Mouse (Mus musculus) erythroblast, embryonic 14.5 days (primary cell): ENCODE data around the gene Nomo1.

ENCODE experiments used
- GATA1 ChIP-seq: IDR thresholded peaks from 2 replicates; pipeline ENCODE4 v1.6.1; 2012; ENCODE audit warnings: low read length, inconsistent platforms, mixed read lengths
- TAL1 ChIP-seq: IDR thresholded peaks from 3 replicates; pipeline ENCODE4 v1.6.1; 2012; ENCODE audit warnings: low read length, inconsistent platforms, mixed read lengths

DNA sequence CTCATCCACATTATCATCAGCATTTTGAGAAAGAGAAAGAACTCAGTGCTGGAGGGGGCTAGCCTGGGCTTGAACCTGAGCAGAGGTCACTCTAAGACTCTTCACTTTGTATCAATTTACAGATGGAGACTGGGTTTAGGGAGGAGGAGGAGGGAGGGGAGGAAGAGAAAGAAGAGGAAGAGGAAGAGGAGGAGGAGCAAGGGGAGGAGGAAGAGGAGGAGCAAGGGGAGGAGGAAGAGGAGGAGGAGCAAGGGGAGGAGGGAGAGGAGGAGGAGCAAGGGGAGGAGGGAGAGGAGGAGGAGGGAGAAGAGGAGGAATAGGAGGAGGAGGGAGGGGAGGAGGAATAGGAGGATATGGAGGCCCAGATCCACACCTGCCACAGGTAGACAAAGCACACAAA lies 21.4 kb upstream of the Nomo1 start:
- TF ChIP-seq GATA1: no peak
- no peak for TF ChIP-seq TAL1
